Mouse (Mus musculus): Measurements from ENCODE around the gene Uba1y. TPM values are rescaled to one million over a fixed set of nuclear protein-coding genes. Genes with fewer than 3 reads are reported as not detected.
"Not testable (repeated sequence)": the region's sequence is repeated elsewhere in the genome, so short reads cannot be mapped to it uniquely, and the experiment has no call there.

Gene Uba1y
- 0.12 TPM in 1 of 2 replicates, not detected in the other for polyA plus RNA-seq (2014; fragmentation: Nextera tagmentation; extraction: Ambion mirVana)

DNA sequence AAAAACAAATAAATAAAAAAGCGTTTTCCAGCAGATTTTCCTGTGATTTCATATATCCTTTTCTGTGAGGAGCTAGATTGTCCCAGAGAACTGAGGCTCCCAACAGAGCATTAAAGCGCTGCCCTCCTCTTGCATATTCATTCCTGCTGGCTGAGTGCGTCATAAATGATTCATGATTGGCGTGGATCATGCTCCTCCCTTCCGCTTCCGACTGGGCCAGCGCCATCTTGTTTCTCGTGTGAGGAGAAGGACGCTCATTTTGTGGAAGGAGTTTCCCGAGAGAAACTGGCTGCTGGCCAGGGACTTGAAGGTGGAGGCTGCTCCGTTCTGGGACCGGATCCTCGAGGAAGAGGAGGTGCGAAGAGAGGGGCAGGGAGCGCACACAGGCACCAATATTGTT, at the start of gene Uba1y:
Uba1y (plus strand) TSS at position 254 of the 400 bp plus-strand sequence.
- Histone ChIP-seq H3K27ac (ENCODE audit: low read depth, low read length) (no peak within 1 kb of the TSS), H3K36me3 (ENCODE audit: control insufficient read depth, insufficient read depth, low read length) (no peaks in the 10 kb centered on the region), H3K9ac (replicated peaks; ENCODE audit: low read depth, low read length) (no peak within 1 kb of the TSS), H3K9me3 (ENCODE audit: control insufficient read depth, low read length) (no peaks in the 10 kb centered on the region), H3K4me3 (ENCODE audit: low read depth, low read length) (no peak within 1 kb of the TSS), H3K4me2 (ENCODE audit: low read depth, low read length) (no peak within 1 kb of the TSS), H3K4me1 (ENCODE audit: control insufficient read depth, insufficient read depth, low read length) (no peaks in the 10 kb centered on the region), H3K27me3 (ENCODE audit: control insufficient read depth, insufficient read depth, low read length) (no peaks in the 10 kb centered on the region)
- ATAC-seq (ENCODE audit: low read depth): no peak
- 93% methylated on average over 10 of the region's 15 CpGs for WGBS

DNA sequence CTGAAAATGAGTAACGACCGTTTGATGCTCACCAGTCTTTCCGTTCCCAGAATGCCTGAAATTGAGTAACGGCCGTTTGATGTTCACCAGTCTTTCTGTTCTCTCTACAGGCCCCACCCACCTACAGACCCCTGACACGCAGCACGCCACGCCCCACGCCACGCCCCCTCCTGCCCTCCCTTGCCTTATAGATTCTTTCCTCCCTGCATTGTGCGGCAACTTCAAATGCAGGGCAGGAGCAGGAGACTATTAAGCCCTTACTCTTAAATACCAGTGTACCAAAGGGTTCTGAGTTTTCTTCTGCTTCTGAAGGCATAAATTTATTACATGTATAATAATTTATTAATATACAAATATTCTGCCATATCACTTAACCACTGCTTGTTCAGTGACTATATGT, 21.1 kb upstream of the Uba1y start, which contains the start of gene Zfy1:
Zfy1 (minus strand) TSS at position 101 of the 400 bp plus-strand sequence.
- H3K36me3 ChIP-seq (ENCODE audit: control insufficient read depth, insufficient read depth, low read length); H3K9me3 ChIP-seq (ENCODE audit: control insufficient read depth, low read length); H3K4me2 ChIP-seq (ENCODE audit: low read depth, low read length); H3K27ac ChIP-seq (ENCODE audit: low read depth, low read length); ATAC-seq (ENCODE audit: low read depth); H3K9ac ChIP-seq (replicated peaks; ENCODE audit: low read depth, low read length); H3K27me3 ChIP-seq (ENCODE audit: control insufficient read depth, insufficient read depth, low read length); H3K4me3 ChIP-seq (ENCODE audit: low read depth, low read length); H3K4me1 ChIP-seq (ENCODE audit: control insufficient read depth, insufficient read depth, low read length): not testable (repeated sequence)
- WGBS: 82% methylated on average over 5 of the region's 11 CpGs

DNA sequence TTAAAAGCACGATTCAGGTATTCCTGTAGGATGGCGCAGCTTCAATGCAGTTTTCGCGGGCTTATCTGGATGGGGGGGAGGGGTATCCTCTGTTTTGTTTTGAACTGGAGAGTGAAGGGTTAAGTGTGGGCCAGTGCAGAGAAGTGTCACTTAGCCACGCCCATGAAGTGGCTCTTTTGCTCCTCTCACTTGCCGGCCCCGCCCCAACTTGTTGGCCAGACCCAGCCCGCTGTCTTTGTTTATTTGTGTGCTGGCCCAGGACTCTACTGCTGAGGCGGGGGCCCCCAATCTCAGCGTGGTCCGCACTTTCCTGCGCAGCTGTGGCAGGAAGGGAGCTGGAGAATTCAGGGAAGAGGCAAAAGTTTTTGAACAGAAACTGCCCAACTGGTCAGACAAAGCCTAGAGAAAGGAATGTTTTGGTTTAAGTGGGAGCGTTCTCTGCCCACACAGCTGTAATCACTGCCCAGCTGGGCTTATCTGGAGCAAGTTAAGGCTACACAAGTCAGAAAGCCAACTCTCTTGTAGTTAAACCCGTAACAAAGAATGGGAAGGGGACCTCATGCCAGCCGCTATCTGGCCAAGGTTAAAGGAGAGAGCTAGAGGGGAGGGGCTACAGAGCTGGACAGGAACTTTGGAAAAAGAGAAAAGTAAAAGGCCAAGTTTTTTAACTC, 9.3 kb upstream of the Uba1y start:
- Histone ChIP-seq H3K9ac (replicated peaks; ENCODE audit: low read depth, low read length) (no peak overlapping the region), H3K9me3 (ENCODE audit: control insufficient read depth, low read length) (no peaks in the 10 kb centered on the region), H3K4me1 (ENCODE audit: control insufficient read depth, insufficient read depth, low read length) (no peaks in the 10 kb centered on the region), H3K36me3 (ENCODE audit: control insufficient read depth, insufficient read depth, low read length) (no peaks in the 10 kb centered on the region), H3K27ac (ENCODE audit: low read depth, low read length) (no peak overlapping the region), H3K27me3 (ENCODE audit: control insufficient read depth, insufficient read depth, low read length) (no peaks in the 10 kb centered on the region), H3K4me2 (ENCODE audit: low read depth, low read length) (0 out of 2 replicates have a peak overlapping the region, but pooled peaks have one; percentile 16), H3K4me3 (ENCODE audit: low read depth, low read length) (no peak overlapping the region)
- peak; percentile 46; the same call in 1 of the 2 replicates for ATAC-seq (ENCODE audit: low read depth)
- WGBS: 0% methylated on average over 15 of the region's 15 CpGs

DNA sequence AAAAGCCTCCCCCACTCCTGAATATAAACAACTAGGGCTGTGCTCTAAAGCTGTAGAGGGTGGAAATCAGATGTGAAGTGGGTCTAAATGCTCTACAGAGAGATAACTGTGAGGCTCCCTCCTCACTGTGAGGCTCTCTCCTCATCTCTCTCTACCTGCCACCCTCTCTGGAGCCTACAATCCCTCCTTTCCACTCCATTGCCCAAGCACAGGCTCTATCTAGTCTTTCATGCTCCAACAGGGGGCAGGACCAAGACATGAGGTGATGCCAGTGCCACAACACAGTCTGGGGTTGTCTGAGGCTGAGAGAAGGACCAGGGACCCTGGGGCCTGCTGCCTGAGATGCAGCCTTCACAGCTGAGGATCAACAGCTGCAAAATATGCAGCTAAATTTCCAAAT, 54.0 kb downstream of the Uba1y start:
- H3K27ac ChIP-seq (ENCODE audit: low read depth, low read length): no peak overlapping the region
- H3K4me2 ChIP-seq (ENCODE audit: low read depth, low read length): no peak overlapping the region
- H3K27me3 ChIP-seq (ENCODE audit: control insufficient read depth, insufficient read depth, low read length): no peaks in the 10 kb centered on the region
- ATAC-seq (ENCODE audit: low read depth): peak; percentile 34; the same call in 1 of the 2 replicates
- H3K4me1 ChIP-seq (ENCODE audit: control insufficient read depth, insufficient read depth, low read length): no peaks in the 10 kb centered on the region
- H3K9ac ChIP-seq (replicated peaks; ENCODE audit: low read depth, low read length): no peak overlapping the region
- H3K36me3 ChIP-seq (ENCODE audit: control insufficient read depth, insufficient read depth, low read length): no peaks in the 10 kb centered on the region
- H3K4me3 ChIP-seq (ENCODE audit: low read depth, low read length): no peak overlapping the region
- H3K9me3 ChIP-seq (ENCODE audit: control insufficient read depth, low read length): no peaks in the 10 kb centered on the region

DNA sequence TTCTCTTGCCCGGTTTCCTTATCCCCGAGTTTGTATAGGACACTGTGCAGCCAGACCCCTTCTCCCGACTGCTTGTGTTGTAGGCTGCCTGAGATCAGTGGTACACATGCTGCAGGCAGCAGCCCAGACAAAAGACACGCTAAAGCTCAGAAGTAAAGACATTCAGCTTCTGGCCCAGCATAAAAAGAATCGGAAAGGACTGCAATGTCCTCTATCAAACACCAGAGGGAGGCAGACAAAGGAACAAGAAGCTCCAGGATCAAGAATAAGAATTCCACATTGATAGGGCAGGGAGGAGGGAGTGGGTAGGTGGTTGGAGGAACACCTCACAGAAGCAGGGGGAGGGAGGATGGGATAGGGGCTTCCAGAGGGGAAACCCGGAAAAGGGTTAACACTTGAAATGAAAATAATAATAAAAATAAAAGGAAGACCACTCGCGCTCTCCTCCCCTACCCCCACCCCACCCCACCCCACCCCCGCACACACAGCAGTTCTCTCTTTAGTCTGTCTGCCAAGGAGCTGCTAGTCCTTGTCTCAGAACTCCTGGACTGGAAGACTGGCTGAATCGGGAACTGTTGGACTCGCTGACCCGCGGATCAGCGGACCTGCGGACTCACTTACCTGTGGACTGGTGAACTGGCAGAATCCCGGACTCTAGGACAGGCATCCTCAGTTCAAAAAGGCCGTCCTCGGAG, 54.6 kb downstream of the Uba1y start:
- Histone ChIP-seq H3K4me3 (ENCODE audit: low read depth, low read length) (no peak overlapping the region), H3K9me3 (ENCODE audit: control insufficient read depth, low read length) (no peaks in the 10 kb centered on the region), H3K27me3 (ENCODE audit: control insufficient read depth, insufficient read depth, low read length) (no peaks in the 10 kb centered on the region), H3K9ac (replicated peaks; ENCODE audit: low read depth, low read length) (no peak overlapping the region), H3K27ac (ENCODE audit: low read depth, low read length) (no peak overlapping the region), H3K4me2 (ENCODE audit: low read depth, low read length) (no peak overlapping the region), H3K4me1 (ENCODE audit: control insufficient read depth, insufficient read depth, low read length) (no peaks in the 10 kb centered on the region), H3K36me3 (ENCODE audit: control insufficient read depth, insufficient read depth, low read length) (no peaks in the 10 kb centered on the region)
- peak; percentile 31; the same call in 1 of the 2 replicates for ATAC-seq (ENCODE audit: low read depth)
- WGBS: 37% methylated on average over 16 of the region's 18 CpGs

Other genes starting within 250 kb of the Uba1y start
- not detected in 2 replicates for gene Zfy1, start 21.2 kb upstream of the Uba1y start, polyA plus RNA-seq (2014; fragmentation: Nextera tagmentation; extraction: Ambion mirVana)
- 27.7 TPM in 1 of 2 replicates, not detected in the other for gene Kdm5d, start 79.1 kb downstream of the Uba1y start, polyA plus RNA-seq (2014; fragmentation: Nextera tagmentation; extraction: Ambion mirVana)
- gene Eif2s3y, start 191.9 kb downstream of the Uba1y start, polyA plus RNA-seq (2014; fragmentation: Nextera tagmentation; extraction: Ambion mirVana): 56.5 TPM in 1 of 2 replicates, not detected in the other